ENCODE assay signal across 20 mouse cellular contexts in genomic region chr2:76090506-76090905, GRCm38 (mm10).
DNase-seq lines count a peak whose midpoint lies in the region; ATAC-seq lines count a peak whose summit lies in the region.
"Had no signal": no experiment of that assay in that cellular context is flagged by ENCODE, and none has a peak within 500 bp of the region (broad histone marks: within the 10 kb centered on the region; RNA-seq: fewer than 3 reads in every experiment).

No protein-coding gene starts in this region.

- no peak overlapping the region for H3K4me2 ChIP-seq in kidney, embryonic 16.5 days (replicated peaks; ENCODE audit: low read depth, low read length)
- H3K4me2 ChIP-seq in lung, embryonic 16.5 days (ENCODE audit: low read depth, low read length): no peak overlapping the region
- no peak overlapping the region for H3K4me2 ChIP-seq in intestine, embryonic 14.5 days (ENCODE audit: low read length)
- no peak overlapping the region for H3K4me2 ChIP-seq in intestine, embryonic 16.5 days (ENCODE audit: low read depth, low read length)
- H3K4me2 ChIP-seq: hindbrain, embryonic 13.5 days had no signal

- no peak overlapping the region for H3K4me3 ChIP-seq in kidney, embryonic 16.5 days (ENCODE audit: low read length)
- H3K4me3 ChIP-seq in lung, embryonic 16.5 days (ENCODE audit: low read length): no peak overlapping the region
- H3K4me3 ChIP-seq in intestine, embryonic 14.5 days (ENCODE audit: low read depth, low read length): no peak overlapping the region
- no peak overlapping the region for H3K4me3 ChIP-seq in intestine, embryonic 16.5 days (ENCODE audit: low read length)
- H3K4me3 ChIP-seq: gastrocnemius, adult 2 months; hindbrain, embryonic 13.5 days had no signal

- no peak overlapping the region for H3K9ac ChIP-seq in kidney, embryonic 16.5 days (replicated peaks; ENCODE audit: low read length)
- no peak overlapping the region for H3K9ac ChIP-seq in lung, embryonic 16.5 days (ENCODE audit: low read length)
- no peak overlapping the region for H3K9ac ChIP-seq in intestine, embryonic 14.5 days (ENCODE audit: low read length)
- no peak overlapping the region for H3K9ac ChIP-seq in intestine, embryonic 16.5 days (ENCODE audit: low read depth, low read length)
- H3K9ac ChIP-seq: hindbrain, embryonic 13.5 days had no signal

- H3K4me1 ChIP-seq in kidney, embryonic 16.5 days (ENCODE audit: insufficient read depth, low read length): peaks cover 12% of the 10 kb centered on the region; the same call in 1 of the 2 replicates
- peaks cover 14% of the 10 kb centered on the region for H3K4me1 ChIP-seq in lung, embryonic 16.5 days (replicated peaks; ENCODE audit: control insufficient read depth, insufficient read depth, low read length)
- peaks cover 21% of the 10 kb centered on the region; the same call in 1 of the 2 replicates for H3K4me1 ChIP-seq in intestine, embryonic 14.5 days (replicated peaks; ENCODE audit: control insufficient read depth, insufficient read depth, low read length)
- no peaks in the 10 kb centered on the region for H3K4me1 ChIP-seq in intestine, embryonic 16.5 days (ENCODE audit: control insufficient read depth, insufficient read depth, low read length)

- H3K27me3 ChIP-seq in kidney, embryonic 16.5 days (ENCODE audit: insufficient read depth, low read length): no peaks in the 10 kb centered on the region
- H3K27me3 ChIP-seq in lung, embryonic 16.5 days (ENCODE audit: control insufficient read depth, insufficient read depth, low read depth, low read length): no peaks in the 10 kb centered on the region
- H3K27me3 ChIP-seq in intestine, embryonic 14.5 days (replicated peaks; ENCODE audit: control insufficient read depth, insufficient read depth, low read length): no peaks in the 10 kb centered on the region
- H3K27me3 ChIP-seq in intestine, embryonic 16.5 days (replicated peaks; ENCODE audit: control insufficient read depth, insufficient read depth, low read length): no peaks in the 10 kb centered on the region
- H3K27me3 ChIP-seq: CH12.LX; hindbrain, embryonic 13.5 days had no signal

- no peak for DNase-seq in kidney, adult 18-20 months
- DNase-seq in lung, adult 18-20 months: no peak
- DNase-seq in intestine, embryonic 14.5 days (ENCODE audit: low spot score): no peak
- DNase-seq in gastrocnemius, postnatal 25 days: no peak
- no peak for DNase-seq in ovary, postnatal 10 days (ENCODE audit: low spot score)
- DNase-seq: adrenal gland, postnatal 14 days; cerebellum, adult 11-12 months; cerebellum, adult 9-10 months; cerebellum, postnatal 25 days; gastrocnemius, adult 2 months; gastrocnemius, postnatal 36 days; heart, postnatal 10 days had no signal

- H3K36me3 ChIP-seq in kidney, embryonic 16.5 days (ENCODE audit: insufficient read depth, low read length): no peaks in the 10 kb centered on the region
- no peaks in the 10 kb centered on the region for H3K36me3 ChIP-seq in lung, embryonic 16.5 days (ENCODE audit: control insufficient read depth, insufficient read depth, low read length)
- H3K36me3 ChIP-seq in intestine, embryonic 14.5 days (ENCODE audit: control insufficient read depth, insufficient read depth, low read length): no peaks in the 10 kb centered on the region
- no peaks in the 10 kb centered on the region for H3K36me3 ChIP-seq in intestine, embryonic 16.5 days (ENCODE audit: control insufficient read depth, insufficient read depth, low read length)
- H3K36me3 ChIP-seq: hindbrain, embryonic 13.5 days had no signal

- 0 out of 2 replicates have a peak, but pooled peaks have one; percentile 46 for ATAC-seq in kidney, embryonic 16.5 days (ENCODE audit: low FRiP score, low TSS enrichment)
- ATAC-seq in lung, embryonic 16.5 days (ENCODE audit: low read depth): peak; percentile 45; the same call in 1 of the 2 replicates
- no peak for ATAC-seq in intestine, embryonic 14.5 days (replicated peaks; ENCODE audit: low FRiP score, low TSS enrichment, low read depth)
- ATAC-seq in intestine, embryonic 16.5 days: 0 out of 2 replicates have a peak, but pooled peaks have one; percentile 49
- ATAC-seq: activated CD4-positive, CD25-positive, alpha-beta regulatory T cell, adult 4 months; forebrain, embryonic 14.5 days; Patski had no signal

- H3K9me3 ChIP-seq in kidney, embryonic 16.5 days (ENCODE audit: low read length): no peaks in the 10 kb centered on the region
- no peaks in the 10 kb centered on the region for H3K9me3 ChIP-seq in lung, embryonic 16.5 days (ENCODE audit: control insufficient read depth, low read length)
- H3K9me3 ChIP-seq in intestine, embryonic 14.5 days (ENCODE audit: control insufficient read depth, low read length): no peaks in the 10 kb centered on the region
- no peaks in the 10 kb centered on the region for H3K9me3 ChIP-seq in intestine, embryonic 16.5 days (ENCODE audit: control insufficient read depth, low read length)
- H3K9me3 ChIP-seq: hindbrain, embryonic 13.5 days had no signal

- H3K27ac ChIP-seq in kidney, embryonic 16.5 days (ENCODE audit: low read length): no peak overlapping the region
- peak overlapping the region; percentile 62 for H3K27ac ChIP-seq in lung, embryonic 16.5 days (ENCODE audit: low read length)
- peak overlapping the region; percentile 77; the same call in 1 of the 2 replicates for H3K27ac ChIP-seq in intestine, embryonic 14.5 days (ENCODE audit: low read depth)
- H3K27ac ChIP-seq in intestine, embryonic 16.5 days (ENCODE audit: low read length): peak overlapping the region; percentile 45
- H3K27ac ChIP-seq: gastrocnemius, adult 2 months; hindbrain, embryonic 13.5 days had no signal
